8 mouse cellular contexts compared by ENCODE assay signal in the genomic region with DNA sequence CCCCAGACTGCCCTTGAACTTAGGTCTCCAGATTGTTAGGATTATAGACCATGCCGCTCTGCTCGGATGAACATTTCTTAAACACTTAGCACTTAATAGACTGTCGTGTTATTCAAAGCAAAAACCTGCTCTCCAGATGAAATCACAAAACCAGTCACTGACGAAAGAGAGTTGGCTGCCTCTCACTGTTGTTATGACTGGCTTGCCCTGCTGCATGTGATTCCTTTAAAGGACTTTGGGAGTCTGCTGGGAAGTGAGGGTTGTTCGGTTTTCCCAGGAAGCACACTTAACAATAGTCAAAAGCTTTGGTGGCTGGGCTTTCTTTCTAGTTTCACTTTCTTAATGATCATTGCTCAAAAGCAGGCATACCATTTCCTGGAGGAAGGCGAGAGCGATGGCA.
DNase-seq lines count a peak whose midpoint lies in the region; ATAC-seq and TF ChIP-seq lines count a peak whose summit lies in the region.

No protein-coding gene starts in this region.

- no peak overlapping the region for H3K9ac ChIP-seq in liver, embryonic 14.5 days (replicated peaks)

- TF ChIP-seq EP300 in liver, embryonic 14.5 days (IDR thresholded peaks at IDR 0.05; ENCODE audit: low read depth), result no peak

- 23% methylated on average over 7 of the region's 7 CpGs for WGBS in liver, embryonic 14.5 days (ENCODE audit: insufficient replicate concordance)
- 1% methylated on average over 7 of the region's 7 CpGs for WGBS in small intestine, adult 2 months

- no peaks in the 10 kb centered on the region for H3K4me1 ChIP-seq in liver, embryonic 14.5 days (replicated peaks; ENCODE audit: control insufficient read depth in 2 of 2, insufficient read depth in 2 of 2, low read length in 1 of 2)
- peaks cover 25% of the 10 kb centered on the region for H3K4me1 ChIP-seq in small intestine, adult 2 months (ENCODE audit: control insufficient read depth, insufficient read depth, insufficient read length, low read length)

- H3K27ac ChIP-seq in liver, embryonic 14.5 days, result no peak overlapping the region
- peak overlapping the region; percentile 95 for H3K27ac ChIP-seq in small intestine, adult 2 months (ENCODE audit: insufficient read depth, low read depth, low read length)

- peak overlapping the region; percentile 11; the same call in 1 of the 2 replicates for H3K4me2 ChIP-seq in liver, embryonic 14.5 days (ENCODE audit: low read depth)

- H3K9me3 ChIP-seq in liver, embryonic 14.5 days (ENCODE audit: control insufficient read depth, low read length), result no peaks in the 10 kb centered on the region

- no peak for ATAC-seq in liver, embryonic 14.5 days (ENCODE audit: insufficient read depth)

- no peak for TF ChIP-seq CTCF in liver, embryonic 14.5 days (IDR thresholded peaks at IDR 0.05; ENCODE audit: low read depth)
- no peak for TF ChIP-seq CTCF in small intestine, adult 2 months (IDR thresholded peaks at IDR 0.05; ENCODE audit: extremely low read depth, insufficient read length, insufficient replicate concordance, low read depth, low read length)

- intact Hi-C loops in heart, postnatal 14 days (cut with DNase I), result loop anchor here (2.0 kb wide), 1 partner anchor 77 kb away; no protein-coding TSS in a partner anchor

- TF ChIP-seq POLR2A in small intestine, adult 2 months (IDR thresholded peaks at IDR 0.05; ENCODE audit: low read depth, low read length), result no peak

- 0 out of 4 replicates have a peak overlapping the region, but pooled peaks of 1 of the 2 experiments have one; percentile 1 for H3K4me3 ChIP-seq in liver, embryonic 14.5 days (ENCODE audit: insufficient read depth in 1 of 2, low read depth in 2 of 2, low read length in 2 of 2)
- H3K4me3 ChIP-seq in small intestine, adult 2 months (ENCODE audit: low read depth, low read length), result peak overlapping the region; percentile 17; the same call in 1 of the 2 replicates

- no peaks in the 10 kb centered on the region for H3K27me3 ChIP-seq in liver, embryonic 14.5 days (ENCODE audit: control insufficient read depth, insufficient read depth, low read length)
- no peaks in the 10 kb centered on the region for H3K27me3 ChIP-seq in small intestine, adult 2 months (ENCODE audit: control insufficient read depth, insufficient read depth, low read length)

- H3K36me3 ChIP-seq in liver, embryonic 14.5 days (replicated peaks; ENCODE audit: control insufficient read depth, insufficient read depth, low read depth), result no peaks in the 10 kb centered on the region
- no peaks in the 10 kb centered on the region for H3K36me3 ChIP-seq in small intestine, adult 2 months (ENCODE audit: control insufficient read depth, insufficient read depth, low read length)

- peak; percentile 40 to 83 for DNase-seq in adrenal gland, adult (ENCODE audit: inconsistent age in 2 of 2, low spot score in 1 of 2)
- DNase-seq in adrenal gland, adult 8-10 months, result no peak
- peak; percentile 31 for DNase-seq in thymus, postnatal 0 days (ENCODE audit: low spot score)
- no peak for DNase-seq in thymus, adult 18-20 months
- peak; percentile 24 to 51 for DNase-seq in heart, postnatal 14 days
- DNase-seq in liver, embryonic 14.5 days (ENCODE audit: low read depth in 3 of 3, low spot score in 3 of 3), result no peak
- DNase-seq in right cerebral cortex, postnatal 4 days, result no peak

Comparison
In these comparisons a context has a peak if more than half of its experiments do, and no peak if none do; other contexts are left out.
1. DNase-seq: peak in adrenal gland, adult (2 of 2), thymus, postnatal 0 days (single experiment) and heart, postnatal 14 days (2 of 2); none in adrenal gland, adult 8-10 months (single experiment), thymus, adult 18-20 months (0 of 2), liver, embryonic 14.5 days (0 of 3) and right cerebral cortex, postnatal 4 days (single experiment).